Mouse (Mus musculus) heart, embryonic 12.5 days (tissue): Measurements from ENCODE around the gene Il16. TPM values are rescaled to one million over a fixed set of nuclear protein-coding genes. Genes with fewer than 3 reads are reported as not detected.

Experiments used
- ATAC-seq: fragments of 200-750 bp; cut with Nextera tagmentation; 2 replicates; pipeline ENCODE4 v1.8.0; 2017; ENCODE audit warnings: moderate TSS enrichment, moderate library complexity; ENCODE audit not compliant: insufficient number of reproducible peaks, low FRiP score
- H3K27ac ChIP-seq: fragments of 300-500 bp; sonication (generic); 2 replicates; pipeline ENCODE4 v1.5.1; 2016; ENCODE audit warnings: mild to moderate bottlenecking, moderate library complexity; ENCODE audit not compliant: poor library complexity, severe bottlenecking
- H3K27me3 ChIP-seq: fragments of 300-500 bp; sonication (generic); replicated peaks from 2 replicates; pipeline ENCODE4 v1.6.1; 2016; ENCODE audit warnings: mild to moderate bottlenecking, moderate library complexity
- H3K36me3 ChIP-seq: fragments of 300-500 bp; sonication (generic); 2 replicates; pipeline ENCODE4 v1.6.1; 2016; ENCODE audit warnings: mild to moderate bottlenecking, moderate library complexity
- H3K4me1 ChIP-seq: fragments of 300-500 bp; sonication (generic); replicated peaks from 2 replicates; pipeline ENCODE4 v1.6.1; 2016; ENCODE audit warnings: mild to moderate bottlenecking
- H3K4me2 ChIP-seq: fragments of 300-500 bp; sonication (generic); 2 replicates; pipeline ENCODE4 v1.6.1; 2016; ENCODE audit warnings: mild to moderate bottlenecking, moderate library complexity
- H3K4me3 ChIP-seq: fragments of 300-500 bp; sonication (generic); 2 replicates; pipeline ENCODE4 v1.5.1; 2016; ENCODE audit warnings: mild to moderate bottlenecking
- H3K9ac ChIP-seq: fragments of 300-500 bp; sonication (generic); 2 replicates; pipeline ENCODE4 v1.6.1; 2016; ENCODE audit warnings: mild to moderate bottlenecking, moderate library complexity
- H3K9me3 ChIP-seq: fragments of 300-500 bp; sonication (generic); replicated peaks from 2 replicates; pipeline ENCODE4 v1.6.1; 2016; ENCODE audit warnings: mild to moderate bottlenecking, moderate library complexity
- WGBS: fragments of 180-500 bp; shearing (Covaris S2); methylation state at CpG from one replicate; pipeline ENCODE4 v1.1.7; 2016; 5-methylcytosine and 5-hydroxymethylcytosine counted together
- polyA plus RNA-seq: library from polyadenylated mRNA; unstranded; fragments of >200 nt; fragmentation: Nextera tagmentation; extraction: Ambion mirVana; gene quantifications from 2 replicates; pipeline ENCODE4 v1.2.1, GENCODE M21; 2016

Gene Il16
- polyA plus RNA-seq, 1 experiment from 2014 or later: 2.0 TPM

DNA sequence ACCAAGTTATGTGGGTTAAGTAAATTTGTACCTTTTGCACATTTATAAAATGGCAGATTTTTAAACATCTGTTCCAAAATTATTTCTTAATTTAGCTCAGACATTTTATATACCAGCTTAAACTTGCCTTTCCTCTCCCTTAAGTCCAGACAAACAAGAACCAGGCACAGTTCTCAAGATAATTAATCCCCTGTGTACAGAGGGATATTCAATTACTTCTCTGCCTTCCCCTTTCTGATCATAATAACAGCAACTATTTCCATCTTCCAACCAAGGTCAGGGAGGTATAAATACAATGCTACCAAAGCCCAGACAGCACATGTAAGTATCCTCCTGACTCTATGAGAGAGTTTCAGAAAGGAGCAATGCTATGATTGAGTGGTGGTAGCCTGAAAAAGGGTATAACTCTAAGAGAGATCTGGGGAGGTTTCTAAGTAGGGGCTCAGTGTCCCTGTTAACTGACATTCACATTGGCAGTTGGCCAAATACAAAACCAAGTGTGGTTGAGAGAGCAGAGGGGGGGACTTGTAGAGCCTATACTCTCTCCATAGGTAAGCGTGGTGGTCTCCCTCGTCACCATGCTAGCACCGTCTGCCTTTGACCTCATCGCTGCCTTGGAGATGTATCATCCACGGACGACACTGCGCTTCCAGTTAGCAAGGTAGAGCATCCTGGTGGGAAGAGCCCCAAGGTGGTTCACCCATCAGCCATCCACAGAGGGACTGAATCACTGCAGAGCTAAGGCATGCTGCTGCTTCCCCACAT lies 141.2 kb downstream of the Il16 start:
- 91% methylated on average over 7 of the region's 7 CpGs for whole genome bisulfite sequencing
- no peak overlapping the region for H3K4me3 ChIP-seq
- H3K9ac ChIP-seq: no peak overlapping the region
- no peaks in the 10 kb centered on the region for H3K9me3 ChIP-seq
- no peaks in the 10 kb centered on the region for H3K36me3 ChIP-seq
- no peaks in the 10 kb centered on the region for H3K4me1 ChIP-seq
- H3K4me2 ChIP-seq: no peak overlapping the region
- no peak for ATAC-seq
- no peaks in the 10 kb centered on the region for H3K27me3 ChIP-seq
- no peak overlapping the region for H3K27ac ChIP-seq

DNA sequence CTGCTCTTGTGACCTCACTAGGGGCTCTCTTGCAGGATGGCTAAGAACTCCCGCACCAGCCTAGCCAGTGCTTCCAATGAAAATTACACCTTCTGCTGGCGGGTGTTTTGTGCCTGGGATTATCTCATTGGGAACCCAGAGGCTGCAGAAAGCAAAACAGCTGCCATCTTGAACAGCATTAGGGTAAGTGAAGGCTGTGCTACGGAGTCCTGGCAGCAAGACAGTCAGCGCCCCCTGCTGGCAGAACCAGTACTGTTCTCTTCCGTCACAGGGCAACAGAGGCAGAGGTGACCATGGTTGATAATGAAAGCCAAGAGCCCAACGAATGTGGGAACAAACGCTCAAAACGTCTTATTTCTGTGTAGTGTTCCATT lies 145.6 kb downstream of the Il16 start:
- no peak for ATAC-seq
- peaks cover 5% of the 10 kb centered on the region; the same call in 1 of the 2 replicates for H3K4me1 ChIP-seq
- no peak overlapping the region for H3K4me2 ChIP-seq
- H3K9me3 ChIP-seq: no peaks in the 10 kb centered on the region
- H3K27me3 ChIP-seq: no peaks in the 10 kb centered on the region
- no peak overlapping the region for H3K4me3 ChIP-seq
- H3K36me3 ChIP-seq: no peaks in the 10 kb centered on the region
- WGBS: 59% methylated on average over 8 of the region's 8 CpGs
- H3K27ac ChIP-seq: no peak overlapping the region
- H3K9ac ChIP-seq: no peak overlapping the region

DNA sequence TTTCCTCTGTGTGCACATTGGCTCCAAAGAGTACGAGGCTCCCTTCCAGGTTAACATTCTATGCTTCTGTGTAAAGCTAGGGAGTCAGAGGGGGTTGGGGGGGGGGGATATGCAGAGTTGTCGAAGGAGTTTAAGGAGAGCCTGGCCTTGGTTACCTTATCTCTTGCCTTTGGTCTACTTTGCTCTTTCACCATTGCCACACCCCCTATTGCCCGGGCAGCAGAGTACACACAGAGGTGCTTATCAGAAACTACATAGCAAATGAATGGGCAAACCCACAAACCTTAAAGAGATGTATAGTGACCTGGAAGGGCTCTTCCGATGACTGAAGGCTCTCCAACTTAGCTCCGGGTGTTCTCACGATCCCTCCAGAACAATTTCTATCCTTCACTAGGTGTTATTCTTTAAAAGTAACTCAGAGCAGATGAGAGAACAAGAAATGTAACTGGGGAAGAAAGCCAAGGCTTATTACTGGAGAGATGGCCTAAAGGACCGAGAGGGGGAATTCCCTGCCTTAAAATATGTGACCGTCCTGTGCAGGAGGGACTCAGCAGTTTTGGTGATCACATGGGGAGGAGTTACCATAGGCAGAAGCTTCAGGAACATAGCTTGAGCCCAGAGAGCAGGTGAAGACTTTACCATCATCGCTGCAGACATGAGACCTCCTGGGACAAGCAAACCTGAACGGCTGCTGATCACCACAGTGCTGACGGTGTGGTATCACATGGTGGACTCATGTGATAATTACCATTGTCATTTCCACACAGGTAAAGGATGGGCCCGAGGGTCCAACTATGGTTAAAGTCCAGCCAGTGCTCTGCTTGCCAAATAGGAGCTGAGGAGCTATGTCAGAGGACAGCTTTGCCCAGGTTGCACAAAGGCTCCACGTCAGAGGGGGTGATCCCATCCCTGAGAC lies 146.3 kb downstream of the Il16 start:
- H3K9me3 ChIP-seq: no peaks in the 10 kb centered on the region
- H3K4me2 ChIP-seq: no peak overlapping the region
- H3K36me3 ChIP-seq: no peaks in the 10 kb centered on the region
- H3K9ac ChIP-seq: no peak overlapping the region
- 68% methylated on average over 13 of the region's 13 CpGs for WGBS
- H3K4me3 ChIP-seq: no peak overlapping the region
- H3K4me1 ChIP-seq: peaks cover 5% of the 10 kb centered on the region; the same call in 1 of the 2 replicates
- no peaks in the 10 kb centered on the region for H3K27me3 ChIP-seq
- H3K27ac ChIP-seq: no peak overlapping the region
- ATAC-seq: no peak

DNA sequence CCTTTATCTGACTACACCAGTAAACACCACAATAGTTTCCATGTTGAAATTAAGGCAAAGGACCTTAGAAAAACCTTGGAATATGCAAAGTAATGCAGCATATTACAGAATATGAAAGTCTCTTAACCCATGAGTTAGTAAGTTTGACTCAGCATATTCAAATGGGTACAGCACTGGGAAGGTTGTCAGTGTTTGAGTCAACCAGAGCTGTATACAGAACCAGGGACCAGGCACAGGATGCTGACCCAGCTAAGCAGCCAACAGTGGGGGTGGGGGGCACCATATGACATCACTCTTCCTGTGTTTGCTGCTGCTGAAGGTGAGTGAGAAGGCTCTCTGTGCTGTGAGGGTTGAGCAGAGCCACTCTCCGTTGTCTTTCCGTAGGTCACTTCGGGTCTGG lies 148.5 kb downstream of the Il16 start:
- 84% methylated on average over 3 of the region's 3 CpGs for WGBS
- no peak for ATAC-seq
- Histone ChIP-seq H3K36me3 (no peaks in the 10 kb centered on the region), H3K4me2 (no peak overlapping the region), H3K9ac (no peak overlapping the region), H3K27ac (no peak overlapping the region), H3K9me3 (no peaks in the 10 kb centered on the region), H3K27me3 (no peaks in the 10 kb centered on the region), H3K4me3 (no peak overlapping the region), H3K4me1 (peaks cover 5% of the 10 kb centered on the region; the same call in 1 of the 2 replicates)

DNA sequence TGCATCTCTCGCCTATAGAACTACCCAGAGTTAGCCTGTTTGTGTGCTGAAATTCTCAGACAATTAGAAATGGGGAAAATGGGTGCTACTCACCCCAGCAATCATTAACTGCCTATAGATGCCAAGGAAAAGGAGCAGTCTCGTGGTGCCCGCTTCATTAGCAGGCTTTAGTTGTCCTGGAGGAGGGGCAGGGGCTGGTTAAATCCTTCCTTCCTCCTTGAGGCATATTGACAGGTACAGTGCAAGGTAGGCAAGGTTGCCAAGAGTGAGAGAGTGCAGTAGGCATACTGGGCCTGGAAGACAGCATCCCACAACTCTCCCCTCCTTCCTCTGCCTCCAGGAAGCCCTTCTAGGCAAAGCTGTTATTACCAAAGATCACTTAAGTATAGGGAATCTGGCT lies 151.5 kb downstream of the Il16 start:
- Histone ChIP-seq H3K36me3 (no peaks in the 10 kb centered on the region), H3K9ac (no peak overlapping the region), H3K9me3 (no peaks in the 10 kb centered on the region), H3K27me3 (no peaks in the 10 kb centered on the region), H3K4me2 (no peak overlapping the region), H3K4me3 (no peak overlapping the region), H3K27ac (no peak overlapping the region), H3K4me1 (peaks cover 2% of the 10 kb centered on the region; the same call in 1 of the 2 replicates)
- WGBS: 68% methylated on average over 3 of the region's 3 CpGs
- no peak for ATAC-seq

Other genes starting within 250 kb of the Il16 start
- gene Tmc3, start 160.8 kb downstream of the Il16 start, polyA plus RNA-seq: 0.15 and 0.63 TPM in 2 replicates
- 35.1 and 35.4 TPM in 2 replicates for gene Stard5, start 113.8 kb downstream of the Il16 start, polyA plus RNA-seq
- 4.6 and 5.6 TPM in 2 replicates for gene Cfap161, start 49.2 kb upstream of the Il16 start, polyA plus RNA-seq
- 21.2 and 22.6 TPM in 2 replicates for gene Tlnrd1, start 138.6 kb upstream of the Il16 start, polyA plus RNA-seq
- gene Mesd, start 138.7 kb upstream of the Il16 start, polyA plus RNA-seq: 101 and 107 TPM in 2 replicates